Mouse (Mus musculus) liver, embryonic 11.5 days (tissue): ENCODE measurements at regions not wholly inside any gene's neighbourhood (a gene's known extent, or its start where the extent isn't known, plus 50 kb on each side); places are given as distances from the start of the nearest gene placed in this dataset.
A peak's percentile ranks its signal among the peaks of the same experiment; 100 is the strongest.

Source experiments
- ATAC-seq: fragments of 200-750 bp; cut with Nextera tagmentation; replicated peaks from 2 replicates; pipeline ENCODE4 v1.8.0; 2017; ENCODE audit warnings: moderate number of reproducible peaks, mild to moderate bottlenecking, moderate TSS enrichment, moderate library complexity; ENCODE audit not compliant: low FRiP score
- DNase-seq: peaks from one replicate; pipeline ENCODE4 v3.0.0-alpha.2; 2017; ENCODE audit warnings: low spot score
- H3K27ac ChIP-seq: fragments of 300-500 bp; sonication (generic); 2 replicates; pipeline ENCODE4 v1.5.1; 2014; ENCODE audit warnings: mild to moderate bottlenecking, low read depth, low read length, control low read depth
- H3K27me3 ChIP-seq: fragments of 300-500 bp; sonication (generic); replicated peaks from 2 replicates; pipeline ENCODE4 v1.6.1; 2014; ENCODE audit warnings: low read length, mixed read lengths; ENCODE audit not compliant: control insufficient read depth, insufficient read depth
- H3K36me3 ChIP-seq: fragments of 300-500 bp; sonication (generic); 2 replicates; pipeline ENCODE4 v1.6.1; 2014; ENCODE audit warnings: mild to moderate bottlenecking, low read length, moderate library complexity, mixed read lengths; ENCODE audit not compliant: control insufficient read depth, insufficient read depth
- H3K4me1 ChIP-seq: fragments of 300-500 bp; sonication (generic); replicated peaks from 2 replicates; pipeline ENCODE4 v1.6.1; 2014; ENCODE audit warnings: low read length, mixed read lengths; ENCODE audit not compliant: control insufficient read depth, insufficient read depth
- H3K4me2 ChIP-seq: fragments of 300-500 bp; sonication (generic); 2 replicates; pipeline ENCODE4 v1.6.1; 2014; ENCODE audit warnings: mild to moderate bottlenecking, control low read depth, moderate library complexity
- H3K4me3 ChIP-seq: fragments of 300-500 bp; sonication (generic); 2 replicates; pipeline ENCODE4 v1.5.1; 2014; ENCODE audit warnings: low read depth, low read length, control low read depth
- H3K9ac ChIP-seq: fragments of 300-500 bp; sonication (generic); 2 replicates; pipeline ENCODE4 v1.6.1; 2014; ENCODE audit warnings: low read depth, low read length, control low read depth
- H3K9me3 ChIP-seq: fragments of 300-500 bp; sonication (generic); 2 replicates; pipeline ENCODE4 v1.6.1; 2016; ENCODE audit warnings: low read length, inconsistent platforms, mixed read lengths; ENCODE audit not compliant: control insufficient read depth
- WGBS: fragments of 180-500 bp; shearing (Covaris S2); extraction: QIAGEN DNeasy Blood & Tissue Kit; methylation state at CpG from one replicate; pipeline ENCODE4 v1.1.7; 2014; 5-methylcytosine and 5-hydroxymethylcytosine counted together

- H3K36me3 ChIP-seq, result no peaks in the 10 kb centered on the region
- H3K9me3 ChIP-seq, result no peaks in the 10 kb centered on the region
- no peak overlapping the region for H3K4me2 ChIP-seq
- H3K27ac ChIP-seq, result no peak overlapping the region
- WGBS, result 85% methylated on average over 5 of the region's 5 CpGs
- H3K27me3 ChIP-seq, result no peaks in the 10 kb centered on the region
- DNase-seq (no peak), ATAC-seq (no peak)
- no peaks in the 10 kb centered on the region for H3K4me1 ChIP-seq
- no peak overlapping the region for H3K9ac ChIP-seq
- no peak overlapping the region for H3K4me3 ChIP-seq
Observed at GRCm38 (mm10) chr13:118849541-118849940, 179.9 kb downstream of the Fgf10 start.

- Histone ChIP-seq H3K9ac (no peak overlapping the region), H3K4me1 (no peaks in the 10 kb centered on the region), H3K4me3 (no peak overlapping the region), H3K27ac (no peak overlapping the region), H3K9me3 (no peaks in the 10 kb centered on the region), H3K36me3 (no peaks in the 10 kb centered on the region), H3K27me3 (no peaks in the 10 kb centered on the region), H3K4me2 (no peak overlapping the region)
- DNase-seq, result no peak
- WGBS, result 82% methylated on average over 8 of the region's 8 CpGs
- ATAC-seq, result no peak
Observed at GRCm38 (mm10) chr13:118850708-118851107, 181.1 kb downstream of the Fgf10 start.

GRCm38 (mm10) chr13:118886339-118886810 lies 216.8 kb downstream of the Fgf10 start:
- Histone ChIP-seq H3K4me3 (no peak overlapping the region), H3K27me3 (no peaks in the 10 kb centered on the region), H3K4me2 (no peak overlapping the region), H3K9me3 (no peaks in the 10 kb centered on the region), H3K36me3 (no peaks in the 10 kb centered on the region), H3K27ac (no peak overlapping the region), H3K4me1 (no peaks in the 10 kb centered on the region), H3K9ac (no peak overlapping the region)
- DNase-seq (no peak), ATAC-seq (no peak)
- 79% methylated on average over 9 of the region's 9 CpGs for WGBS

GRCm38 (mm10) chr13:118895079-118895478 lies 225.5 kb downstream of the Fgf10 start:
- Histone ChIP-seq H3K27ac (no peak overlapping the region), H3K4me1 (no peaks in the 10 kb centered on the region), H3K9ac (no peak overlapping the region), H3K4me3 (no peak overlapping the region), H3K9me3 (no peaks in the 10 kb centered on the region), H3K36me3 (no peaks in the 10 kb centered on the region), H3K4me2 (no peak overlapping the region), H3K27me3 (no peaks in the 10 kb centered on the region)
- ATAC-seq (no peak), DNase-seq (no peak)
- WGBS, result 92% methylated on average over 4 of the region's 4 CpGs

DNA sequence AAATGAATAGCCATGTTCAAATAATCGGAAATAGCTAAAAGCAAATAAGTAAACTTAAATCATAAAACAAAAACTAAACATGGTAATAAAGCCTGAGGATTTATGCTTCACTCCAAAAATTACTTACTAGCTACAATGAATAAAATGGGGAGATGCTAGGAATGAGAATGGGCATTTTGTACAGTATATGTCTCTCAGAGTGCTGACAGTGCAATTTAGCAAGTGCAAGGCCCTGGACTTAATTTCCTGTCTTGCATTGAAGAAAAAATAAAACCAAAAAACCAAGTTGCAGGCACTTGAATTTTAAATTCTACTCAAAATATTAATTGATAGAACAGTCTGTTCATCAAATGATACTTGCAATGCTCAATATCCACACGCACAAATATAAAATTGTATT lies 232.4 kb downstream of the Fgf10 start:
- Histone ChIP-seq H3K4me1 (no peaks in the 10 kb centered on the region), H3K4me2 (no peak overlapping the region), H3K4me3 (no peak overlapping the region), H3K27ac (no peak overlapping the region), H3K9ac (no peak overlapping the region), H3K36me3 (no peaks in the 10 kb centered on the region), H3K9me3 (no peaks in the 10 kb centered on the region), H3K27me3 (no peaks in the 10 kb centered on the region)
- WGBS, result 89% methylated on average over 2 of the region's 2 CpGs
- no peak for DNase-seq
- ATAC-seq, result no peak

DNA sequence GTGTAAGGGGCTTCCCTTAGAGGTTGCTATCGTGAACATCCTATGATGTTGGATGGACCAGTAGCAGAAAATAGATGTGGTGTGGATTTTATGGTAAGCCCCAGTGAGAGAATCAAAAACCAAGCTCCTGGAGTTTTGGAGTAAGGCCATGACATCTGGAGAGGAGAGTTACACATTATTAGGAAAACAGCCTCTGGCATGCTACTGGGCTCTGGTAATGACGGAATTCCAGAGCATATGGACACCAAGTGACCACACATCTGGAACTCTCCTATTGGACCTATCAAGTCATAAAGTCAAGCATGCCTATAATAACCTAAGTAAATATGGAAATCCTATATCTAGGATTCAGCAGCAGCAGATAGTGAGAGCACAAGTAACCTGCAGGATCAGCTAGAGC lies 240.8 kb downstream of the Fgf10 start:
- no peak overlapping the region for H3K4me3 ChIP-seq
- no peaks in the 10 kb centered on the region for H3K27me3 ChIP-seq
- no peaks in the 10 kb centered on the region for H3K36me3 ChIP-seq
- WGBS, result 88% methylated on average over 2 of the region's 2 CpGs
- H3K9me3 ChIP-seq, result no peaks in the 10 kb centered on the region
- H3K9ac ChIP-seq, result no peak overlapping the region
- no peak overlapping the region for H3K27ac ChIP-seq
- ATAC-seq, result no peak
- H3K4me2 ChIP-seq, result no peak overlapping the region
- DNase-seq, result no peak
- H3K4me1 ChIP-seq, result no peaks in the 10 kb centered on the region

- Histone ChIP-seq H3K4me2 (no peak overlapping the region), H3K4me3 (no peak overlapping the region), H3K36me3 (no peaks in the 10 kb centered on the region), H3K9me3 (no peaks in the 10 kb centered on the region), H3K27ac (no peak overlapping the region), H3K4me1 (no peaks in the 10 kb centered on the region), H3K27me3 (no peaks in the 10 kb centered on the region), H3K9ac (no peak overlapping the region)
- ATAC-seq (no peak), DNase-seq (no peak)
- WGBS, result 87% methylated on average over 3 of the region's 3 CpGs
Observed at GRCm38 (mm10) chr13:118940786-118941185, 271.2 kb downstream of the Fgf10 start.

GRCm38 (mm10) chr13:118966120-118966676 lies 296.6 kb downstream of the Fgf10 start:
- Histone ChIP-seq H3K9ac (no peak overlapping the region), H3K4me2 (no peak overlapping the region), H3K9me3 (no peaks in the 10 kb centered on the region), H3K27ac (no peak overlapping the region), H3K27me3 (no peaks in the 10 kb centered on the region), H3K36me3 (no peaks in the 10 kb centered on the region), H3K4me1 (no peaks in the 10 kb centered on the region), H3K4me3 (no peak overlapping the region)
- DNase-seq (no peak), ATAC-seq (peak; percentile 58; the same call in 1 of the 2 replicates)
- WGBS, result 42% methylated on average over 3 of the region's 3 CpGs

- 82% methylated on average over 4 of the region's 4 CpGs for WGBS
- no peak overlapping the region for H3K4me2 ChIP-seq
- H3K27me3 ChIP-seq, result no peaks in the 10 kb centered on the region
- H3K9ac ChIP-seq, result no peak overlapping the region
- H3K36me3 ChIP-seq, result no peaks in the 10 kb centered on the region
- DNase-seq (no peak), ATAC-seq (no peak)
- no peak overlapping the region for H3K4me3 ChIP-seq
- no peaks in the 10 kb centered on the region for H3K4me1 ChIP-seq
- no peaks in the 10 kb centered on the region for H3K9me3 ChIP-seq
- H3K27ac ChIP-seq, result no peak overlapping the region
Observed at GRCm38 (mm10) chr13:118967707-118968106, 298.1 kb downstream of the Fgf10 start.
